Mouse (Mus musculus) 3T3-L1 (cell line): ENCODE results near the gene Zdhhc5.

Experiments used
- DNase-seq: peaks from one replicate; pipeline ENCODE4 v3.0.0-alpha.2; 2015; ENCODE audit warnings: low read depth, low spot score

Gene Zdhhc5

GRCm38 (mm10) chr2:84647051-84647568 lies 67.9 kb downstream of the Zdhhc5 start:
- no peak for DNase-seq

GRCm38 (mm10) chr2:84646138-84646537 lies 68.8 kb downstream of the Zdhhc5 start:
- DNase-seq, result no peak

GRCm38 (mm10) chr2:84640833-84641232 lies 74.1 kb downstream of the Zdhhc5 start:
- DNase-seq, result no peak

- DNase-seq, result peak; percentile 79
Observed at GRCm38 (mm10) chr2:84638428-84639220, 76.4 kb downstream of the Zdhhc5 start.
